Comparison of ENCODE assay signal across 9 mouse cellular contexts in genomic region chr7:15982729-15983407, GRCm38 (mm10). TPM values are rescaled to one million over a fixed set of nuclear protein-coding genes. Genes with fewer than 3 reads are reported as not detected.
DNase-seq lines count a peak whose midpoint lies in the region; ATAC-seq and TF ChIP-seq lines count a peak whose summit lies in the region.
"Had no signal": no experiment of that assay in that cellular context is flagged by ENCODE, and none has a peak within 500 bp of the region (broad histone marks: within the 10 kb centered on the region; RNA-seq: fewer than 3 reads in every experiment).

No protein-coding gene starts in this region.

- TF ChIP-seq EP300 in liver, embryonic 14.5 days (IDR thresholded peaks at IDR 0.05; ENCODE audit: low read depth), result 0 out of 2 replicates have a peak, but pooled peaks have one; percentile 21

- no peak overlapping the region for H3K4me3 ChIP-seq in liver, embryonic 14.5 days (ENCODE audit: insufficient read depth in 1 of 2, low read depth in 2 of 2, low read length in 2 of 2)
- no peak overlapping the region for H3K4me3 ChIP-seq in liver, embryonic 12.5 days
- H3K4me3 ChIP-seq in forebrain, embryonic 10.5 days, result no peak overlapping the region
- H3K4me3 ChIP-seq: myocyte had no signal

- 12% methylated on average over 4 of the region's 4 CpGs for WGBS in liver, embryonic 14.5 days (ENCODE audit: insufficient replicate concordance)
- 19% methylated on average over 4 of the region's 4 CpGs for WGBS in liver, embryonic 12.5 days (ENCODE audit: insufficient replicate concordance)
- WGBS in forebrain, embryonic 10.5 days, result 50% methylated on average over 4 of the region's 4 CpGs

- H3K36me3 ChIP-seq in liver, embryonic 14.5 days (replicated peaks; ENCODE audit: control insufficient read depth, insufficient read depth, low read depth), result no peaks in the 10 kb centered on the region
- peaks cover 67% of the 10 kb centered on the region for H3K36me3 ChIP-seq in liver, embryonic 12.5 days
- H3K36me3 ChIP-seq in forebrain, embryonic 10.5 days (replicated peaks), result peaks cover 91% of the 10 kb centered on the region

- H3K27me3 ChIP-seq in liver, embryonic 14.5 days (ENCODE audit: control insufficient read depth, insufficient read depth, low read length), result no peaks in the 10 kb centered on the region
- no peaks in the 10 kb centered on the region for H3K27me3 ChIP-seq in liver, embryonic 12.5 days (replicated peaks)
- no peaks in the 10 kb centered on the region for H3K27me3 ChIP-seq in forebrain, embryonic 10.5 days (ENCODE audit: poor library complexity, severe bottlenecking)

- peaks cover 0 to 3% of the 10 kb centered on the region in 2 experiments; a peak in 2 of 4 replicates for H3K4me1 ChIP-seq in liver, embryonic 14.5 days (replicated peaks; ENCODE audit: control insufficient read depth in 2 of 2, insufficient read depth in 2 of 2, low read length in 1 of 2)
- H3K4me1 ChIP-seq in liver, embryonic 12.5 days, result peaks cover 16% of the 10 kb centered on the region
- H3K4me1 ChIP-seq in forebrain, embryonic 10.5 days, result 0 out of 2 replicates have a peak, but pooled peaks cover 3% of the 10 kb centered on the region

- TF ChIP-seq CTCF in liver, embryonic 14.5 days (IDR thresholded peaks at IDR 0.05; ENCODE audit: low read depth), result peak; percentile 73

- no peaks in the 10 kb centered on the region for H3K9me3 ChIP-seq in liver, embryonic 14.5 days (ENCODE audit: control insufficient read depth, low read length)
- H3K9me3 ChIP-seq in liver, embryonic 12.5 days (replicated peaks), result no peaks in the 10 kb centered on the region
- peaks cover 9% of the 10 kb centered on the region for H3K9me3 ChIP-seq in forebrain, embryonic 10.5 days

- H3K27ac ChIP-seq in liver, embryonic 14.5 days, result no peak overlapping the region
- no peak overlapping the region for H3K27ac ChIP-seq in liver, embryonic 12.5 days
- no peak overlapping the region for H3K27ac ChIP-seq in forebrain, embryonic 10.5 days

- H3K9ac ChIP-seq in liver, embryonic 14.5 days (replicated peaks), result no peak overlapping the region
- H3K9ac ChIP-seq in liver, embryonic 12.5 days, result no peak overlapping the region

- H3K4me2 ChIP-seq in liver, embryonic 14.5 days (ENCODE audit: low read depth), result no peak overlapping the region
- H3K4me2 ChIP-seq in liver, embryonic 12.5 days, result no peak overlapping the region

- no peak; the same call in 1 of the 2 replicates for ATAC-seq in liver, embryonic 14.5 days (ENCODE audit: insufficient read depth)
- no peak; the same call in 1 of the 2 replicates for ATAC-seq in liver, embryonic 12.5 days
- ATAC-seq in megakaryocyte progenitor cell, adult 5-6 weeks (replicated peaks; ENCODE audit: poor library complexity), result peak; percentile 81

- peak; percentile 61 for DNase-seq in embryo, embryonic 10 days (ENCODE audit: low spot score)
- no peak for DNase-seq in embryo, embryonic 9.5 days (ENCODE audit: extremely low spot score)
- peak in 2 of 3 experiments; percentile 28 to 50 for DNase-seq in liver, embryonic 14.5 days (ENCODE audit: low read depth in 3 of 3, low spot score in 3 of 3)
- peak; percentile 21 for DNase-seq in c-Kit-negative CD71-positive TER-119-positive erythroid progenitor cells, embryonic 14.5 days (ENCODE audit: low read depth, low spot score)
- DNase-seq in left cerebral cortex, adult 11 months (ENCODE audit: low spot score), result no peak
- no peak for DNase-seq in forebrain, embryonic 10.5 days (ENCODE audit: extremely low spot score, low spot score)

RNA-seq across cellular contexts. Expression of gene Ehd2, which starts 15.5 kb away (rescaled TPM):
- polyA plus RNA-seq in liver, embryonic 14.5 days (2012; rRNA removed), result 2.5 and 2.7 TPM in 2 replicates
- 3.0 and 3.2 TPM in 2 replicates for polyA plus RNA-seq in liver, embryonic 14.5 days (2014; fragmentation: Nextera tagmentation; extraction: Ambion mirVana)
- 6.5 and 7.8 TPM in 2 replicates for polyA plus RNA-seq in liver, embryonic 12.5 days (2016; fragmentation: Nextera tagmentation; extraction: Ambion mirVana)
- 0.07 and 0.27 TPM in 2 replicates for total RNA-seq in megakaryocyte progenitor cell, adult 5-6 weeks (2015)
- total RNA-seq in megakaryocyte progenitor cell, adult 5-6 weeks (2017), result 0.21 and 0.24 TPM in 2 replicates
- polyA plus RNA-seq in forebrain, embryonic 10.5 days (2016; fragmentation: Nextera tagmentation; extraction: Ambion mirVana), result 10.1 and 11.2 TPM in 2 replicates

RNA-seq across cellular contexts. Expression of gene Nop53, which starts 37.0 kb away (rescaled TPM):
- polyA plus RNA-seq in liver, embryonic 14.5 days (2012; rRNA removed), result 32.1 and 56.9 TPM in 2 replicates
- 75.9 and 96.8 TPM in 2 replicates for polyA plus RNA-seq in liver, embryonic 14.5 days (2014; fragmentation: Nextera tagmentation; extraction: Ambion mirVana)
- polyA plus RNA-seq in liver, embryonic 12.5 days (2016; fragmentation: Nextera tagmentation; extraction: Ambion mirVana), result 130 and 143 TPM in 2 replicates
- total RNA-seq in megakaryocyte progenitor cell, adult 5-6 weeks (2015), result 64.0 and 65.0 TPM in 2 replicates
- total RNA-seq in megakaryocyte progenitor cell, adult 5-6 weeks (2017), result 230 and 286 TPM in 2 replicates
- 171 and 179 TPM in 2 replicates for polyA plus RNA-seq in forebrain, embryonic 10.5 days (2016; fragmentation: Nextera tagmentation; extraction: Ambion mirVana)

Comparison
In these comparisons a context has a peak if more than half of its experiments do, and no peak if none do; other contexts are left out.
1. DNase-seq: peak in embryo, embryonic 10 days (single experiment), liver, embryonic 14.5 days (2 of 3) and c-Kit-negative CD71-positive TER-119-positive erythroid progenitor cells, embryonic 14.5 days (single experiment); none in embryo, embryonic 9.5 days (single experiment), left cerebral cortex, adult 11 months (single experiment) and forebrain, embryonic 10.5 days (single experiment).